Mouse (Mus musculus): ENCODE data around the gene Chek1.
A peak's percentile ranks its signal among the peaks of the same experiment; 100 is the strongest.

Chek1 gene

GRCm38 (mm10) chr9:36727034-36727755 lies at the start of gene Chek1:
Gene Chek1 (minus strand): TSS chr9:36727065.
- no peak for DNase-seq (ENCODE audit: low spot score)

DNA sequence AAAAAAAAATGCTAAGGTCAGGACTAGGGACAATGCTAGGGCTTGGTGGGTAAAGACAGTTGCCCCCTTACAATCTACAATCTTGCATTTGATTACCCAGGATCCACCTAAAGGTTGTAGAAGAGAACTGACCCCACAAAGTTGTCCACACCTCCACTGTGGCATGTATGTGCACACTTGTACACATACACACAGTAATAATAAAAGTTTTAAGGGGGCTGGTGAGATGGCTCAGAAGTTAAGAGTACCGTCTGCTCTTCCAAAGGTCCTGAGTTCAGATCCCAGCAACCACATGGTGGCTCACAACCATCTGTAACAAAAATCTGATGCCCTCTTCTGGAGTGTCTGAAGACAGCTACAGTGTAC lies 42.2 kb upstream of the Chek1 start:
- DNase-seq (ENCODE audit: low spot score), result no peak

DNA sequence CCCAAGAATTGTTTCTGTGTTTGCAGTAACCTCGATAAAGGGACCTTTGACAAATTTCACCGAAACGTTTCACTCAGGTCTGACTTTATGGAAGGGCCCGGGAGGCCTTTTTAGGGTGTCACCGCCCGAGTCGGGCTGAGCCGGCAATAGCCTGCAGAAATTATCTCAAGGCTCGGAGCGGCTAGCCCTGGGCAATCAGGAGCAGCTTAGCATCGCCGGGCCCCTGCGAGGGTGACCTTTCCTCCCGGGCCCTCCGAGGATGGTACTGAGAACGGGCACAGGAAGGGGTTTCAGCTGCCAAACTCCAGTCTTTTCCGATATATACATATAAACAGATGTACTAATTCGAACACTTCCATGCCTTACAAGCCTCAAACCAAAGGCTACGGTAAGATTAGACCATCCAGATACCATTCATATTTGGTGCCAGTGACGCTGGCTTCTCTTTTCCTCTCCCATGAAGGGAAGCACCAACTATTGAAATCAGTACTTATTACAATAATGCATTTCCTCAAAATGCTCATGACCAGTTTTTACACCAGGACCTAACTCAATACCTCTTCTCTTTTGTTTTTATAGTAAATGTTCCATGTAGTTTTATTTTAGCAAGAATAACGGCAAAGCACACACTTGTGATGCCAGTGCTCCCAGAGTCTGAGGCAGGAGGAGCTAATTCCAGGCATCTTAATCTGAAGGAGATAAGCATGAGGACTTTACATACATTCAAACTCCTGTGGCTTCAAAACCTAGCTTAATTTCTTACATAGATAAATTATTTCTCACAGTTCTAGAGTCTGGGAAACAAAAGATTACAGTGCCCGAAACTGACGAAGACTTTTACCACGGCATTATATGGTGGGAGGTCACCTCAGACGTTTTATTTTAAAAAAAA lies 41.5 kb upstream of the Chek1 start:
- peak; percentile 61 for DNase-seq (ENCODE audit: low spot score)

- peak; percentile 95 for DNase-seq (ENCODE audit: low spot score)
These were observed 40.6 kb upstream of the Chek1 start, which contains the start of gene Stt3a for GRCm38 (mm10) chr9:36767203-36768143. Gene Stt3a (minus strand): TSS chr9:36767679.

- no peak for DNase-seq (ENCODE audit: low spot score)
These were observed 37.5 kb upstream of the Chek1 start for GRCm38 (mm10) chr9:36764378-36764777.

GRCm38 (mm10) chr9:36726131-36727033 lies 483 bp downstream of the Chek1 start:
- DNase-seq (ENCODE audit: low spot score), result peak; percentile 90

- no peak for DNase-seq (ENCODE audit: low spot score)
These were observed 10.2 kb downstream of the Chek1 start for GRCm38 (mm10) chr9:36716624-36717023.

DNA sequence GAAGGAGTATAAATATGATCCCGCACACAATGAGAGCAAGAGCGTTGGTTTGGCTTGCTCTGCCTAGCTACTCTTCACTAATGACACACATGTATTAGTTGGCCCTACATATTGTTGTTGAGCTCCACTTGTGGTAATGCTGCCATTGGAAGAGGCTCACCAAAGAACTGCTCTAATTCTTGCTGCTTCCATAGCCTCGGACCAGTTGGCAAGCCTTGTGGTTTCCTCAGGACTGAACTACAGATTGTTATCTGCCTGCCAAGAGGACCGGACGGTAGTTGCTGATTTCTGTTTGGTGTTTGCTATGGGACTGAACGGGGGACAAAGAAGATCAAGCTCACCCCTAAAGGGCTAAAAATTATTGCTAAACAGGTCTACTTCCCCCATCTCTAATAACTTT lies 19.6 kb downstream of the Chek1 start:
- DNase-seq (ENCODE audit: low spot score), result no peak

DNA sequence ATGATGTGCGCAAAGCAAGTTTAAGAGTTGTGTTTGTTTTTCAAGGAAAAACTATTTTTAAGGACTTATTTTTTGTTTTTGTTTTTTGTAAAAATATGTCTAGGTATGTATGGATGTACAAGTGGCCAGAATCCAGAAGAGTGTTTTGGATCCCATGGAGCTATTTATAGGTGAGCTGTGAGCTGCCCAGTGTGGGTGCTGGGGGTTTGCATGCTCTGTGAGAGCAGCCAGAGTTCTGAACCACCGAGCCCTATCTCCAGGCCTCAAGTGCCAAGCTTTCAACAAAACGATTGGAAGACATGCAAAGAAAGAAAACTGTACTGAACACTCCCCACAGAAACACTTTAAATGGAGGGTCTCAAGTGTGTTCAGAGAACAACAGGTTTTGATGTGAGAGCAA lies 20.9 kb downstream of the Chek1 start:
- no peak for DNase-seq (ENCODE audit: low spot score)

DNA sequence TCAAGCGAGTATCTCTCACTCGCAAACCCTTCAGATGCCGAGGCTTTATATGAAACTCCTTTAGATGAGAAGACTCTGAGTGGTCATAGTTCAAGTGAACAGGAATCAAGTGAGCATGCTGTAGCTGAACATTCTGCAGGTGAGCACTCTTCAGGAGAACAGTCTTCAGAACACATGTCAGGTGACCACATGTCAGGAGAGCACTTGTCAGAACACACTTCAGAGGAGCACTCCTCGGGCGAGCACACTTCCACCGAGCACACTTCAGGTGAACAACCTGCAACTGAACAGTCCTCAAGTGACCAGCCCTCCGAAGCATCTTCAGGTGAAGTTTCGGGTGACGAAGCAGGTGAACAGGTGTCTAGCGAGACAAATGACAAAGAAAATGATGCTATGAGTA lies 32.6 kb downstream of the Chek1 start:
- no peak for DNase-seq (ENCODE audit: low spot score)

- DNase-seq (ENCODE audit: low spot score), result no peak
These were observed 33.9 kb downstream of the Chek1 start, which contains the start of gene Acrv1 for GRCm38 (mm10) chr9:36692920-36693319. Gene Acrv1 (plus strand): TSS chr9:36693220.

DNA sequence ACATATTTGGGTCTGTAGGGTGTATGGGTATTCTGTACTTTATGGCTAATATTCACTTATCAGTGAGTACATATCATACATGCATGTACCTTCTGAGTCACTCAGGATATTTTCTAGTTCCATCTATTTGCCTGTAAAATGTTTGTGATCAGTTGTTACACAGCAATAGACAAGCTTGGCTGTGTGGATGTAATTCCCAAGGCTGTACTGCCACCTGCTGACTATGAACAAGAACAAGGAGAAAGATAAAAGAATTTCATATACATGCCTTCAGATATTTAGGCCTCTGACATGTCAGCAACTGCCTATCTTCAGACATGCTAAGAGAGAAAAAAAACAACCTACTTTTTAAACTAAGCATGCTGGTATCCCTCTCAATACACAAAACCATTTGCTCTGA lies 39.5 kb downstream of the Chek1 start:
- DNase-seq (ENCODE audit: low spot score), result no peak

GRCm38 (mm10) chr9:36681424-36681823 lies 45.4 kb downstream of the Chek1 start:
- no peak for DNase-seq (ENCODE audit: low spot score)
